Mouse (Mus musculus): Measurements from ENCODE around the gene Sun2.
A peak's percentile ranks its signal among the peaks of the same experiment; 100 is the strongest.

- TF ChIP-seq POLR2A (IDR thresholded peaks at IDR 0.05; ENCODE audit: borderline replicate concordance, insufficient read depth, low read length) = no peak
- TF ChIP-seq CTCF (IDR thresholded peaks at IDR 0.05; ENCODE audit: borderline replicate concordance, insufficient read depth, low read depth, low read length) = peak; percentile 74
Measured at GRCm38 (mm10) chr15:79763601-79764246, 21.4 kb upstream of the Sun2 start.
